8 mouse cellular contexts compared by ENCODE assay signal in genomic region chr4:123527607-123528010, GRCm38 (mm10).
DNase-seq lines count a peak whose midpoint lies in the region; ATAC-seq and TF ChIP-seq lines count a peak whose summit lies in the region.

No protein-coding gene starts in this region.

- H3K27me3 ChIP-seq in intestine, embryonic 16.5 days (replicated peaks; ENCODE audit: control insufficient read depth, insufficient read depth, low read length): no peaks in the 10 kb centered on the region
- no peaks in the 10 kb centered on the region for H3K27me3 ChIP-seq in limb, embryonic 14.5 days (ENCODE audit: control insufficient read depth, insufficient read depth, low read length)
- no peaks in the 10 kb centered on the region for H3K27me3 ChIP-seq in neural tube, embryonic 11.5 days (ENCODE audit: control insufficient read depth, insufficient read depth, low read length)

- no peak for TF ChIP-seq POLR2A in limb, embryonic 14.5 days (IDR thresholded peaks at IDR 0.05; ENCODE audit: borderline replicate concordance, extremely low read depth, insufficient read depth, insufficient read length)

- peak overlapping the region; percentile 28 for H3K4me3 ChIP-seq in intestine, embryonic 16.5 days (ENCODE audit: low read length)
- H3K4me3 ChIP-seq in limb, embryonic 14.5 days (replicated peaks; ENCODE audit: low read length): peak overlapping the region; percentile 27
- H3K4me3 ChIP-seq in neural tube, embryonic 11.5 days (ENCODE audit: low read depth, low read length): 0 out of 2 replicates have a peak overlapping the region, but pooled peaks have one; percentile 2

- peak; percentile 67 for ATAC-seq in frontal cortex, adult (ENCODE audit: low TSS enrichment)
- ATAC-seq in intestine, embryonic 16.5 days: peak; percentile 69
- peak; percentile 58; the same call in 1 of the 2 replicates for ATAC-seq in limb, embryonic 14.5 days (ENCODE audit: low FRiP score, low read depth)
- ATAC-seq in neural tube, embryonic 11.5 days (ENCODE audit: insufficient read depth, low FRiP score, low TSS enrichment): no peak

- peak overlapping the region; percentile 47 for H3K4me2 ChIP-seq in intestine, embryonic 16.5 days (ENCODE audit: low read depth, low read length)
- peak overlapping the region; percentile 48 for H3K4me2 ChIP-seq in limb, embryonic 14.5 days (replicated peaks; ENCODE audit: low read depth, low read length, severe bottlenecking)
- peak overlapping the region; percentile 27 for H3K4me2 ChIP-seq in neural tube, embryonic 11.5 days (ENCODE audit: low read depth)

- H3K9me3 ChIP-seq in intestine, embryonic 16.5 days (ENCODE audit: control insufficient read depth, low read length): no peaks in the 10 kb centered on the region
- H3K9me3 ChIP-seq in limb, embryonic 14.5 days (ENCODE audit: control insufficient read depth, low read length): no peaks in the 10 kb centered on the region
- no peaks in the 10 kb centered on the region for H3K9me3 ChIP-seq in neural tube, embryonic 11.5 days (ENCODE audit: control insufficient read depth, low read length)

- peaks cover 12% of the 10 kb centered on the region for H3K4me1 ChIP-seq in intestine, embryonic 16.5 days (ENCODE audit: control insufficient read depth, insufficient read depth, low read length)
- peaks cover 17% of the 10 kb centered on the region for H3K4me1 ChIP-seq in limb, embryonic 14.5 days (ENCODE audit: control insufficient read depth, insufficient read depth, low read length)
- peaks cover 2% of the 10 kb centered on the region; the same call in 1 of the 2 replicates for H3K4me1 ChIP-seq in neural tube, embryonic 11.5 days (ENCODE audit: control insufficient read depth, insufficient read depth, low read length)

- H3K36me3 ChIP-seq in intestine, embryonic 16.5 days (ENCODE audit: control insufficient read depth, insufficient read depth, low read length): no peaks in the 10 kb centered on the region
- H3K36me3 ChIP-seq in limb, embryonic 14.5 days (ENCODE audit: control insufficient read depth, insufficient read depth, low read length): no peaks in the 10 kb centered on the region
- H3K36me3 ChIP-seq in neural tube, embryonic 11.5 days (ENCODE audit: control insufficient read depth, insufficient read depth, low read length): no peaks in the 10 kb centered on the region

- H3K27ac ChIP-seq in intestine, embryonic 16.5 days (ENCODE audit: low read length): peak overlapping the region; percentile 34; the same call in 1 of the 2 replicates
- H3K27ac ChIP-seq in limb, embryonic 14.5 days (replicated peaks; ENCODE audit: low read depth, low read length): peak overlapping the region; percentile 21
- H3K27ac ChIP-seq in neural tube, embryonic 11.5 days (ENCODE audit: low read depth, low read length): no peak overlapping the region

- peak overlapping the region; percentile 27; the same call in 1 of the 2 replicates for H3K9ac ChIP-seq in intestine, embryonic 16.5 days (ENCODE audit: low read depth, low read length)
- peak overlapping the region; percentile 46 for H3K9ac ChIP-seq in limb, embryonic 14.5 days (ENCODE audit: low read depth, low read length, severe bottlenecking)
- no peak overlapping the region for H3K9ac ChIP-seq in neural tube, embryonic 11.5 days (ENCODE audit: low read length)

- WGBS in intestine, embryonic 16.5 days: 11% methylated on average over 8 of the region's 8 CpGs
- 3% methylated on average over 8 of the region's 8 CpGs for WGBS in limb, embryonic 14.5 days
- WGBS in neural tube, embryonic 11.5 days: 3% methylated on average over 8 of the region's 8 CpGs

- peak; percentile 39 for DNase-seq in adrenal gland, postnatal 14 days
- DNase-seq in cerebellum, adult 9-10 months: peak; percentile 88
- DNase-seq in limb, embryonic 14.5 days (ENCODE audit: low spot score): peak; percentile 9
- peak; percentile 24 for DNase-seq in neural tube, embryonic 11.5 days (ENCODE audit: low spot score)
- DNase-seq in c-Kit-positive CD71-positive TER-119-positive erythroid progenitor cells, embryonic 14.5 days (ENCODE audit: low spot score): no peak
- no peak for DNase-seq in thymus, postnatal 4 days

Comparison
In these comparisons a context has a peak if more than half of its experiments do, and no peak if none do; other contexts are left out.
1. DNase-seq: peak in adrenal gland, postnatal 14 days (single experiment), cerebellum, adult 9-10 months (single experiment), limb, embryonic 14.5 days (single experiment) and neural tube, embryonic 11.5 days (single experiment); none in c-Kit-positive CD71-positive TER-119-positive erythroid progenitor cells, embryonic 14.5 days (single experiment) and thymus, postnatal 4 days (single experiment).
2. Peak in every context shown above with its lines, with median percentiles within 50 percentile points of each other: H3K4me2 ChIP-seq and H3K4me3 ChIP-seq.